Mouse (Mus musculus): Measurements from ENCODE around the gene Rnf34. TPM values are rescaled to one million over a fixed set of nuclear protein-coding genes. Genes with fewer than 3 reads are reported as not detected.

The Rnf34 gene
- total RNA-seq, 2 experiments from 2014 or later, result 47.1 to 53.0 TPM

- no peak for DNase-seq (ENCODE audit: low spot score in 2 of 2)
These were observed 13.2 kb downstream of the Rnf34 start for GRCm38 (mm10) chr5:122863053-122863452.

- no peak for DNase-seq (ENCODE audit: low spot score in 2 of 2)
These were observed 22.8 kb downstream of the Rnf34 start for GRCm38 (mm10) chr5:122872626-122873025.

- DNase-seq (ENCODE audit: low spot score in 2 of 2), result no peak
These were observed 23.7 kb downstream of the Rnf34 start for GRCm38 (mm10) chr5:122873573-122873972.

GRCm38 (mm10) chr5:122874359-122874758 lies 24.5 kb downstream of the Rnf34 start:
- DNase-seq (ENCODE audit: low spot score in 2 of 2), result no peak

- no peak for DNase-seq (ENCODE audit: low spot score in 2 of 2)
These were observed 26.8 kb downstream of the Rnf34 start for GRCm38 (mm10) chr5:122876671-122877070.

GRCm38 (mm10) chr5:122880241-122880980 lies 30.6 kb downstream of the Rnf34 start:
- no peak for DNase-seq (ENCODE audit: low spot score in 2 of 2)

GRCm38 (mm10) chr5:122881313-122881712 lies 31.5 kb downstream of the Rnf34 start:
- peak; percentile 64 to 72 for DNase-seq (ENCODE audit: low spot score in 2 of 2)

GRCm38 (mm10) chr5:122882256-122883050 lies 32.6 kb downstream of the Rnf34 start:
- DNase-seq (ENCODE audit: low spot score in 2 of 2), result no peak

- DNase-seq (ENCODE audit: low spot score in 2 of 2), result no peak
These were observed 33.4 kb downstream of the Rnf34 start for GRCm38 (mm10) chr5:122883237-122883636.

- no peak for DNase-seq (ENCODE audit: low spot score in 2 of 2)
These were observed 33.9 kb downstream of the Rnf34 start for GRCm38 (mm10) chr5:122883652-122884235.

- no peak for DNase-seq (ENCODE audit: low spot score in 2 of 2)
These were observed 34.9 kb downstream of the Rnf34 start for GRCm38 (mm10) chr5:122884594-122885348.

- DNase-seq (ENCODE audit: low spot score in 2 of 2), result no peak
These were observed 37.2 kb downstream of the Rnf34 start for GRCm38 (mm10) chr5:122887033-122887432.

- DNase-seq (ENCODE audit: low spot score in 2 of 2), result no peak
These were observed 38.2 kb downstream of the Rnf34 start for GRCm38 (mm10) chr5:122887926-122888611.

- DNase-seq (ENCODE audit: low spot score in 2 of 2), result no peak
These were observed 38.9 kb downstream of the Rnf34 start for GRCm38 (mm10) chr5:122888612-122889214.

GRCm38 (mm10) chr5:122890396-122890795 lies 40.5 kb downstream of the Rnf34 start:
- no peak for DNase-seq (ENCODE audit: low spot score in 2 of 2)

- DNase-seq (ENCODE audit: low spot score in 2 of 2), result no peak
These were observed 43.4 kb downstream of the Rnf34 start for GRCm38 (mm10) chr5:122893270-122893669.

GRCm38 (mm10) chr5:122894007-122894637 lies 44.3 kb downstream of the Rnf34 start:
- peak; percentile 48 to 53 for DNase-seq (ENCODE audit: low spot score in 2 of 2)

GRCm38 (mm10) chr5:122894821-122895220 lies 45.0 kb downstream of the Rnf34 start:
- DNase-seq (ENCODE audit: low spot score in 2 of 2), result no peak

GRCm38 (mm10) chr5:122898153-122898552 lies 48.3 kb downstream of the Rnf34 start:
- DNase-seq (ENCODE audit: low spot score in 2 of 2), result no peak

Measured in layer of hippocampus, postnatal 14 days (tissue).